Mouse (Mus musculus) ES-E14 (cell line): Measurements from ENCODE around the gene Ahcyl2. TPM values are rescaled to one million over a fixed set of nuclear protein-coding genes. Genes with fewer than 3 reads are reported as not detected.

ENCODE experiments used
- DNase-seq: peaks from one replicate; pipeline ENCODE4 v3.0.0-alpha.2; 2013; ENCODE audit warnings: low read depth, low spot score
- H3K27ac ChIP-seq: 2 replicates; pipeline ENCODE4 v1.5.1; 2012; ENCODE audit warnings: low read depth, mild to moderate bottlenecking, low read length, moderate library complexity, mixed read lengths; ENCODE audit not compliant: poor library complexity, insufficient read depth, severe bottlenecking
- H3K36me3 ChIP-seq: 2 replicates; pipeline ENCODE4 v1.6.1; 2012; ENCODE audit warnings: mild to moderate bottlenecking, low read length, moderate library complexity, mixed read lengths; ENCODE audit not compliant: control insufficient read depth, poor library complexity, insufficient read depth, severe bottlenecking
- H3K4me1 ChIP-seq, 2 experiments: fragments of 150-350 bp in 1 of 2; sonication (generic) in 1 of 2; 2 replicates each; pipeline ENCODE4 v1.6.1; 2012; ENCODE audit warnings: low read length in 2 of 2, mild to moderate bottlenecking in 1 of 2, mixed read lengths in 1 of 2; ENCODE audit not compliant: control insufficient read depth in 2 of 2, insufficient read depth in 2 of 2, poor library complexity in 1 of 2
- H3K4me3 ChIP-seq, 2 experiments: fragments of 150-350 bp in 1 of 2; sonication (generic) in 1 of 2; 2 replicates each; pipeline ENCODE4 v1.5.1; 2012; ENCODE audit warnings: low read length in 2 of 2, low read depth in 1 of 2, mild to moderate bottlenecking in 1 of 2, mixed read lengths in 1 of 2; ENCODE audit not compliant: insufficient read depth in 1 of 2, poor library complexity in 1 of 2, severe bottlenecking in 1 of 2
- H3K9ac ChIP-seq: 2 replicates; pipeline ENCODE4 v1.6.1; 2012; ENCODE audit warnings: low read depth, mild to moderate bottlenecking, low read length, mixed read lengths; ENCODE audit not compliant: poor library complexity, insufficient read depth, severe bottlenecking
- H3K9me3 ChIP-seq: fragments of 150-350 bp; sonication (generic); 2 replicates; pipeline ENCODE4 v1.6.1; 2012; ENCODE audit warnings: low read depth, mild to moderate bottlenecking, low read length; ENCODE audit not compliant: control insufficient read depth, insufficient read depth
- CHD2 ChIP-seq: IDR thresholded peaks from 2 replicates; pipeline ENCODE4 v1.6.1; 2014; ENCODE audit warnings: mild to moderate bottlenecking, low read depth, low read length, inconsistent platforms
- HCFC1 ChIP-seq: IDR thresholded peaks from 2 replicates; pipeline ENCODE4 v1.6.1; 2012; ENCODE audit warnings: low read length, inconsistent platforms, borderline replicate concordance; ENCODE audit not compliant: insufficient read depth
- MAFK ChIP-seq: IDR thresholded peaks from 2 replicates; pipeline ENCODE4 v1.6.1; 2014; ENCODE audit warnings: mild to moderate bottlenecking, low read depth, low read length, inconsistent platforms; ENCODE audit not compliant: insufficient read depth
- ZC3H11A ChIP-seq: IDR thresholded peaks from 2 replicates; pipeline ENCODE4 v1.6.1; 2012; ENCODE audit warnings: low read depth, mild to moderate bottlenecking, inconsistent platforms, low read length, borderline replicate concordance
- ZNF384 ChIP-seq: IDR thresholded peaks from 2 replicates; pipeline ENCODE4 v1.6.1; 2012; ENCODE audit warnings: low read depth, low read length, inconsistent platforms
- in situ Hi-C, 2 experiments: fragments of 600-800 bp; cut with MboI; formaldehyde crosslinking; loops; one replicate each; pipeline ENCODE4 v1.15.1; 2025; ENCODE audit warnings: low sequenced_read_pairs in 2 of 2, inconsistent platforms in 1 of 2; ENCODE audit not compliant: unreplicated experiment in 2 of 2
- total RNA-seq: library from RNA; depleted of rRNA; stranded (reverse); fragments of 300-350 nt; gene quantifications from 2 replicates; pipeline ENCODE4 v1.2.3, GENCODE M21; 2012

Gene Ahcyl2
- total RNA-seq, 1 experiment = 17.5 TPM

GRCm38 (mm10) chr6:29840008-29840407 lies 72.2 kb downstream of the Ahcyl2 start:
- H3K9ac ChIP-seq = no peak overlapping the region
- no peak overlapping the region for H3K4me3 ChIP-seq
- DNase-seq = no peak
- in situ Hi-C loops = no loop called here
- H3K9me3 ChIP-seq = no peaks in the 10 kb centered on the region
- TF ChIP-seq ZC3H11A (no peak), MAFK (no peak), HCFC1 (no peak), CHD2 (no peak), ZNF384 (no peak)
- H3K36me3 ChIP-seq = no peaks in the 10 kb centered on the region
- H3K4me1 ChIP-seq = peaks cover 0 to 4% of the 10 kb centered on the region in 2 experiments; a peak in 1 of 4 replicates
- no peak overlapping the region for H3K27ac ChIP-seq

DNA sequence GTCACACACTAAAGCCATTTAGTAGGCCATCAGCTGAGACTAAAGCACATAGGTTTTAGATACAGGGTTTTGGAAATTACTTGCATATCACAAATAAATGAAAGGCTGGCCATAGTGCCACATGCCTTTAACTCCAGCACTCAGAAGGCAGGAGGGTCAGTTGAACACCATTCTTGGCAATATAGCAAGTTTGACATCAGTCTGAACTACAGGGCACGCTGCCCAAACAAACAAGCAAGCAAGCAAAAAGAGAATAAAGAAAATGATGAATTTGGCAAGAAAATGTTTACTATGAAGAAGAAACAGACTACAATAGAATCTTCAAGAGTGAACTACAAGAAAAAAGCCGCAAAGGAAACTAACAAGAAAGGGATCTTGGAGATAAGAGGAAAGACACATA lies 73.7 kb downstream of the Ahcyl2 start:
- no peak overlapping the region for H3K27ac ChIP-seq
- no peaks in the 10 kb centered on the region for H3K9me3 ChIP-seq
- no peak overlapping the region for H3K4me3 ChIP-seq
- in situ Hi-C loops = no loop called here
- no peaks in the 10 kb centered on the region for H3K36me3 ChIP-seq
- TF ChIP-seq ZC3H11A = no peak
- TF ChIP-seq ZNF384 = no peak
- H3K9ac ChIP-seq = no peak overlapping the region
- H3K4me1 ChIP-seq = peaks cover 0 to 4% of the 10 kb centered on the region in 2 experiments; a peak in 1 of 4 replicates
- DNase-seq = no peak

DNA sequence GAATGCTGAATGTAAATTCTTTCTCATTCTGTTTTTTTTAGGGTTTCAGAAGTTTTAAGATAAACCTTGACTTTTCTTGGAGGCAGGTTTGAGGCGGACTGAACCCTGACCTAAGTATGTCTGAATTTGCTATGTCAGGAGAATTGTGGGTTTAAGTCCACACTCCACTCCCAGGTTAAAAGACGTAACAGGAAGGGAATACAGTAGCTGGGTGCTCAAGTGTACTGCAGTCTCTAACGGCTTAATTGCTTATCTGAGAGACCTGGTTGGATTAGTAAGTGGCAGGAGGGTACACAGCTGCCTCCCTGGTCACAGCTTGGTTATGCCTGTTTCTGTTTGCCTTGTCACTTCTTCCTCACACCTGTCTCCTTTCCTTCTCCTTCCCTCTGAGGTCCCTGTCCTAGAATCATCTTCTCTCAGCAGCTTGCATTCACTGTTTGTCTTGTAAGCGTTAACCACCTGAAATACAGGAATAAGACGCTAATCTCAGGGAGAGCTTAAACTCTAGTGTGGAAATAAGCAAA lies 79.9 kb downstream of the Ahcyl2 start:
- no peaks in the 10 kb centered on the region for H3K36me3 ChIP-seq
- TF ChIP-seq HCFC1 (no peak), MAFK (no peak), ZNF384 (no peak), CHD2 (no peak), ZC3H11A (no peak)
- no peaks in the 10 kb centered on the region for H3K4me1 ChIP-seq
- no peak overlapping the region for H3K4me3 ChIP-seq
- no peak for DNase-seq
- no peak overlapping the region for H3K27ac ChIP-seq
- H3K9me3 ChIP-seq = no peaks in the 10 kb centered on the region
- no peak overlapping the region for H3K9ac ChIP-seq
- in situ Hi-C loops = no loop called here

- DNase-seq = no peak
- Histone ChIP-seq H3K9me3 (no peaks in the 10 kb centered on the region), H3K27ac (no peak overlapping the region), H3K4me3 (no peak overlapping the region), H3K9ac (no peak overlapping the region), H3K4me1 (peaks cover 0 to 3% of the 10 kb centered on the region in 2 experiments; a peak in 1 of 4 replicates), H3K36me3 (no peaks in the 10 kb centered on the region)
- TF ChIP-seq CHD2 = no peak
- no peak for TF ChIP-seq MAFK
- TF ChIP-seq ZNF384 = no peak
- in situ Hi-C loops = no loop called here
These were observed 81.0 kb downstream of the Ahcyl2 start for GRCm38 (mm10) chr6:29848808-29849207.

DNA sequence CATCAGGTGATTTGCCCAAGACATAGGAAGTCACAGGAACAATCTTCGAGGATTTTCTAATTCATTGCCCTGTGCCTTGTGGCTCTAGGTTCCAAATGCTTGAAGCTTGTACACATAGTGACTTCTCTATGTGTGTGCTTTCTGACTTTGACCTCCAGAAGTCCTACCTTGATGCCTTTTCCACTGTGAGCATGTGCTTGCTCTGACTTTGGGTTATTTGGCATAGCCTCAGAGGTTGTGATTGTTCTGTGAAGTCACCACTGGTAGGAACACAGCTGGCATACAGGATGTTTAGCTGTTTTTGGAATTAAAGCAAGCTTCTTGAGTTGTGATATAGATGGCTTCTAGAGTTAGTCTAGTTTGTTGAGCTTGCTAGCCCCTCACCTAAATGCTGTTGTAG lies 82.3 kb downstream of the Ahcyl2 start:
- Histone ChIP-seq H3K9me3 (no peaks in the 10 kb centered on the region), H3K4me3 (no peak overlapping the region), H3K9ac (no peak overlapping the region), H3K4me1 (peaks cover 0 to 3% of the 10 kb centered on the region in 2 experiments; a peak in 1 of 4 replicates), H3K27ac (no peak overlapping the region), H3K36me3 (no peaks in the 10 kb centered on the region)
- in situ Hi-C loops = no loop called here
- no peak for DNase-seq
- no peak for TF ChIP-seq ZC3H11A
- no peak for TF ChIP-seq HCFC1
- TF ChIP-seq CHD2 = no peak
- no peak for TF ChIP-seq ZNF384
- TF ChIP-seq MAFK = no peak
